Mouse (Mus musculus) lung, adult 2 months (tissue): ENCODE results near the gene Cfap20. TPM values are rescaled to one million over a fixed set of nuclear protein-coding genes. Genes with fewer than 3 reads are reported as not detected.

Experiments used
- DNase-seq: peaks from one replicate; pipeline ENCODE4 v3.0.0; 2022
- H3K4me1 ChIP-seq: fragments of 200-500 bp; 2 replicates; pipeline ENCODE4 v1.6.1; 2011; ENCODE audit warnings: low read length; ENCODE audit not compliant: control insufficient read depth, insufficient read depth
- H3K4me3 ChIP-seq: fragments of 200-500 bp; replicated peaks from 2 replicates; pipeline ENCODE3; 2011; ENCODE audit warnings: low read depth, mild to moderate bottlenecking, control low read depth, low read length; ENCODE audit errors: extremely low read depth
- CTCF ChIP-seq: fragments of 200-500 bp; IDR thresholded peaks from 2 replicates; pipeline ENCODE4 v1.5.1; 2011; ENCODE audit warnings: mild to moderate bottlenecking, low read length, control low read depth; ENCODE audit not compliant: insufficient read depth
- POLR2A ChIP-seq: fragments of 200-500 bp; IDR thresholded peaks from 2 replicates; pipeline ENCODE4 v1.6.1; 2011; ENCODE audit warnings: low read depth, mild to moderate bottlenecking, control low read depth, low read length, borderline replicate concordance; ENCODE audit errors: extremely low read depth
- WGBS: fragments of 180-500 bp; shearing (Covaris S2); methylation state at CpG from one replicate; pipeline ENCODE4 v1.1.7; 2018; 5-methylcytosine and 5-hydroxymethylcytosine counted together
- polyA plus RNA-seq: library from polyadenylated mRNA; depleted of rRNA; stranded (reverse); fragments of >200 nt; gene quantifications from 2 replicates; pipeline ENCODE4 v1.2.3, GENCODE M21; 2012

Cfap20 gene
- polyA plus RNA-seq, 1 experiment = 66.0 TPM

DNA sequence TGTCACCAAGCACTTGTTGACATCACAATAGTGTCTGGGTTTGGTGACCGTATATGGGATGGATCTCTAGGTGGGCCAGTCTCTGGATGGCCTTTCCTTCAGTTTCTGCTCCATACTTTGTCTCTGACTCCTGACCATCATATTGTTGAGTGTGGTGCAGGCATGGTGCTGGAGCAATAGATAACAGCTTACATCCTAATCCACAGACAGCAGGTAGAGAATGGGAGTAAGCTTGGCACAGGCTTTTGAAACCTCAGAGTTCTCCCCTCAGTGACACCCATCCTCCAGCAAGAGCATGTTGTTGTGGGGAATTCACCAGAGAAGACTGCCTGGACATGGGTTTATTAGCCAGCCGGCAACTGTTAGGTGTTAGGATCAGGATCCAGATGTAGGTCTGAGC, 4.8 kb upstream of the Cfap20 start:
- TF ChIP-seq POLR2A (no peak), CTCF (no peak)
- no peak for DNase-seq
- no peak overlapping the region for H3K4me3 ChIP-seq
- WGBS = 89% methylated on average over 2 of the region's 2 CpGs
- no peaks in the 10 kb centered on the region for H3K4me1 ChIP-seq

GRCm38 (mm10) chr8:95437341-95437992, 2.8 kb upstream of the Cfap20 start:
- TF ChIP-seq POLR2A = no peak
- TF ChIP-seq CTCF = no peak
- 29% methylated on average over 5 of the region's 5 CpGs for WGBS

DNA sequence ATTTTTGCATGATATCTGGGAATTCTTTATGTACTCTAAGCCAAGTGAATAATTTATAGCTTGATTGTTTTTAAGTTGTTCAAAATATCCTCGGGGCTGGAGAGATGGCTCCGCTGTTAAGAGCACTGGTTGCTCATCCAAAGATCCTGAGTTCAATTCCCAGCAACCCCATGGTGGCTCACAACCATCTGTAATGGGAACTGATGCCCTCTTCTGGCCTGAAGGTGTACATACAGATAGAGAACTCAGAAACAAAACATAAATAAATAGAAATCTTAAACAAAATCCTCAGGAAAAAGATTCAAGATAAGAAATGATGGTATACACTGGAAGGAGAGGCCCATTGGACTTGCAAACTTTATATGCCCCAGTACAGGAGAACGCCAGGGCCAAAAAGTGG, 1.3 kb upstream of the Cfap20 start:
- 83% methylated on average over 3 of the region's 3 CpGs for WGBS
- Histone ChIP-seq H3K4me1 (peaks cover 10% of the 10 kb centered on the region), H3K4me3 (no peak overlapping the region)
- DNase-seq = no peak
- TF ChIP-seq CTCF (no peak), POLR2A (no peak)

More at GRCm38 (mm10) chr8:95437341-95437992, 2.8 kb upstream of the Cfap20 start:
- no peak for DNase-seq
- no peak overlapping the region for H3K4me3 ChIP-seq
- peaks cover 5% of the 10 kb centered on the region for H3K4me1 ChIP-seq

DNA sequence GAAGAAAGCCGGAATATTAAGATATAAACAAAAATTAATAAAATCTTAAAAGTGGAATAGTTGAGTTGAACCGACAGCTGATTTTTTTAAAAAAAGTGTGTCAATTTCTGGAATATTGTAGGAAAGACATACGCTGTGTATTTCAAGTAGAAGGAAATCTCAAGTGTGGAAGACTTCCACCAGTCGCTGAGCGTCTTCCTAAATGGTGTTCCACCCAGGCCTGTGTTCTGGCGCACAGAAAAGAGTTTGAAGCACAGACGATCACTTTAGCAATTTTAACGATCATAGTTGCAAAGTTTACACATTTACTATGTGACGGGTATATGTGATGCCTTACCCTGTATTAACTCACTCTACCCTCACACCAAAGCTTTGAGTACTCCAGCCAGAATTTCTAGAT, 802 bp upstream of the Cfap20 start:
- Histone ChIP-seq H3K4me1 (peaks cover 10% of the 10 kb centered on the region), H3K4me3 (no peak overlapping the region)
- no peak for DNase-seq
- TF ChIP-seq POLR2A (no peak), CTCF (no peak)
- WGBS = 90% methylated on average over 9 of the region's 9 CpGs

DNA sequence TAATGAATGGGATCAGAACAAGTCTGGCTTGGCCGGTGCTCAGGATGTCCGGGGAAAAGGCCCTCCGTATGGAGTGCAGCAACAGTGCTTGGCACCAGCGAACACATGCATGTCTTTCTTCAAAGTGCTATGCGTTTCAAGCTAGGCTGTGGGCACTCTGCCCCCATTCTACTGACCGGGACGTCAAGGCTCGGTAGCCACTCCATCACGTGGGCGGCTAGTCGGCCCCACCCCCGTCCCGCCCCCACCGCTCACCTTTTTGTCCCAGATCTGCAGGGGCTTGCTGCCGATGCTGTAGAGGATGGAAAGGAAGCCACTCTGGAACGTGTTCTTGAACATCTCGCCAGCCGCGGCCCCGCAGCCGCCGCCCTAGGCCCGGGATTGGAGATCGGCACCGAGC, 436 bp downstream of the Cfap20 start:
- peaks cover 17% of the 10 kb centered on the region for H3K4me1 ChIP-seq
- TF ChIP-seq CTCF (no peak), POLR2A (no peak)
- no peak for DNase-seq
- WGBS = 0% methylated on average over 25 of the region's 25 CpGs
- peak overlapping the region; percentile 78 for H3K4me3 ChIP-seq

GRCm38 (mm10) chr8:95433124-95433523, 1.5 kb downstream of the Cfap20 start:
- WGBS = 44% methylated on average over 4 of the region's 4 CpGs
- no peak for DNase-seq
- peak overlapping the region; percentile 24 for H3K4me3 ChIP-seq
- peaks cover 22% of the 10 kb centered on the region for H3K4me1 ChIP-seq
- TF ChIP-seq POLR2A (no peak), CTCF (no peak)

GRCm38 (mm10) chr8:95432471-95432870, 2.2 kb downstream of the Cfap20 start:
- DNase-seq = no peak
- no peak for TF ChIP-seq POLR2A
- TF ChIP-seq CTCF = no peak
- Histone ChIP-seq H3K4me1 (peaks cover 26% of the 10 kb centered on the region), H3K4me3 (no peak overlapping the region)
- WGBS = 40% methylated on average over 3 of the region's 3 CpGs

DNA sequence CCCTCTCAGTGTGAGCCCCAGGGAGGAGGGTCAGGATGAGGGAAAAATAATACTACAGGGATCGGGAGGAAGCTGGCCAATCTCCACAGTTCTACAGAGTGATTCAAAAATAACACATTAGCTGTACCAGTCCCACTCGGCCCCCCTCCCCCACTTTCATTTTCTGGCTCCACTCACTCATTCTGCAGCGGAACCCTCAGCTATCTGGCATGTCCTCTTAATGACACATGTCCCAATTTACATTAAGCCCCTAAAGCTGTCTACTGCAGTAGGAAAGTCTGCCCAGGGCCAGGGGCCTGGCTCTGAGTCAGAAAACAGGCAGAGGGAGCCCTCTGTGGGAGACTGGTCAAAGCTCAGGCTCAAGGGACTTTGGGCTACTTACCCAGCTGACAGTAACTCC, 4.7 kb downstream of the Cfap20 start:
- DNase-seq = no peak
- 11% methylated on average over 3 of the region's 3 CpGs for WGBS
- no peak for TF ChIP-seq POLR2A
- TF ChIP-seq CTCF = peak; percentile 61
- Histone ChIP-seq H3K4me3 (no peak overlapping the region), H3K4me1 (peaks cover 31% of the 10 kb centered on the region)

GRCm38 (mm10) chr8:95427594-95428535, 6.8 kb downstream of the Cfap20 start:
- peak; percentile 74 for DNase-seq
- TF ChIP-seq CTCF = peak; percentile 85
- no peak for TF ChIP-seq POLR2A
- WGBS = 9% methylated on average over 12 of the region's 12 CpGs
- Histone ChIP-seq H3K4me3 (no peak overlapping the region), H3K4me1 (peaks cover 26% of the 10 kb centered on the region)

DNA sequence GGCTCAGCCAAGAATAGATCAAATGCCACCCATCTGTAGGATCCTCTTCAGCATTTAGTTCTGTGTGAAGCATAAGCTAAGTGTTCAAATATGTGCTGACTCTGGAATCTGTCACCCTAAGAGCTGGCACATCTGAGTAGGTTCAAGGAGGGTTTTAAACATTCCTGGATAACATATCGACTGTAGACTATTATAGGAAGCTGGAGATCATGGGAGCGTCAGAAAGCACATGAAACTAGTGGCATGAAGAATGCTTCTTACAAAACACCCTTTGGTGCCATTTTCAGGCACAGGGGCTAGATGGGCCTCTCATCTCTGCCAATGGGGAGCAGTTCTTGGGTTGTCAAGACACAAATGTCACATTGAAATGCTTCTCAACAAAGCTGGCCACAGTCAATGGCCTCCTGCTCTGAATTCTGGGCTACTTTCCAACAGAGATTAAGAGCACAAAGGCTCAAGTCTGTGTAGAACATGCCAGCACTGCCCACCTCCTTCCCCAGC, 7.8 kb downstream of the Cfap20 start:
- WGBS = 16% methylated on average over 2 of the region's 2 CpGs
- Histone ChIP-seq H3K4me3 (no peak overlapping the region), H3K4me1 (peaks cover 21% of the 10 kb centered on the region)
- no peak for DNase-seq
- TF ChIP-seq CTCF (no peak), POLR2A (no peak)
